Mouse (Mus musculus): ENCODE measurements around the gene Gm10053. TPM values are rescaled to one million over a fixed set of nuclear protein-coding genes. Genes with fewer than 3 reads are reported as not detected.

Gm10053 gene
- polyA plus RNA-seq, 1 experiment from 2014 or later: 280 TPM

- WGBS: 94% methylated on average over 6 of the region's 6 CpGs
- H3K9me3 ChIP-seq: no peaks in the 10 kb centered on the region
- no peaks in the 10 kb centered on the region for H3K36me3 ChIP-seq
- H3K4me1 ChIP-seq (replicated peaks): no peaks in the 10 kb centered on the region
- no peak overlapping the region for H3K4me3 ChIP-seq
- H3K27me3 ChIP-seq (ENCODE audit: insufficient read depth, poor library complexity, severe bottlenecking): peaks cover 25% of the 10 kb centered on the region
- H3K27ac ChIP-seq: no peak overlapping the region
- no peak for DNase-seq (ENCODE audit: low spot score)
Measured at GRCm38 (mm10) chr19:24907655-24908054, 32.2 kb downstream of the Gm10053 start.

GRCm38 (mm10) chr19:24908385-24909155 is 33.1 kb downstream of the Gm10053 start:
- 93% methylated on average over 3 of the region's 3 CpGs for WGBS
- H3K4me3 ChIP-seq: no peak overlapping the region
- no peaks in the 10 kb centered on the region for H3K4me1 ChIP-seq (replicated peaks)
- no peak for DNase-seq (ENCODE audit: low spot score)
- no peaks in the 10 kb centered on the region for H3K9me3 ChIP-seq
- no peaks in the 10 kb centered on the region for H3K36me3 ChIP-seq
- no peak overlapping the region for H3K27ac ChIP-seq
- H3K27me3 ChIP-seq (ENCODE audit: insufficient read depth, poor library complexity, severe bottlenecking): peaks cover 16% of the 10 kb centered on the region

GRCm38 (mm10) chr19:24920866-24921265 is 45.4 kb downstream of the Gm10053 start:
- WGBS: 90% methylated on average over 5 of the region's 5 CpGs
- H3K36me3 ChIP-seq: peaks cover 39% of the 10 kb centered on the region
- H3K4me3 ChIP-seq: no peak overlapping the region
- peaks cover 4% of the 10 kb centered on the region; the same call in 1 of the 2 replicates for H3K9me3 ChIP-seq
- H3K4me1 ChIP-seq (replicated peaks): no peaks in the 10 kb centered on the region
- no peaks in the 10 kb centered on the region for H3K27me3 ChIP-seq (ENCODE audit: insufficient read depth, poor library complexity, severe bottlenecking)
- H3K27ac ChIP-seq: no peak overlapping the region
- no peak for DNase-seq (ENCODE audit: low spot score)

Other genes starting within 250 kb of the Gm10053 start
- gene Tmem252, start 201.7 kb upstream of the Gm10053 start, polyA plus RNA-seq (2016; fragmentation: Nextera tagmentation; extraction: Ambion mirVana): 0.25 and 0.35 TPM in 2 replicates
- gene Pgm5, start 13.8 kb upstream of the Gm10053 start, polyA plus RNA-seq (2016; fragmentation: Nextera tagmentation; extraction: Ambion mirVana): 0.13 and 0.17 TPM in 2 replicates
- 0.24 and 0.42 TPM in 2 replicates for gene Foxd4, start 25.5 kb downstream of the Gm10053 start, polyA plus RNA-seq (2016; fragmentation: Nextera tagmentation; extraction: Ambion mirVana)
- 18.5 and 22.3 TPM in 2 replicates for gene Cbwd1, start 85.9 kb downstream of the Gm10053 start, polyA plus RNA-seq (2016; fragmentation: Nextera tagmentation; extraction: Ambion mirVana)
- 1.4 and 2.2 TPM in 2 replicates for gene Dock8, start 123.8 kb downstream of the Gm10053 start, polyA plus RNA-seq (2016; fragmentation: Nextera tagmentation; extraction: Ambion mirVana)

All from hindbrain, embryonic 10.5 days (tissue).